Mouse (Mus musculus) cerebellum, adult 8-10 months (tissue): Measurements from ENCODE around the gene Cenps.
"Not testable (repeated sequence)": the region's sequence is repeated elsewhere in the genome, so short reads cannot be mapped to it uniquely, and the experiment has no call there.

Source experiments
- DNase-seq: peaks from one replicate; pipeline ENCODE4 v3.0.0; 2022

The Cenps gene

DNA sequence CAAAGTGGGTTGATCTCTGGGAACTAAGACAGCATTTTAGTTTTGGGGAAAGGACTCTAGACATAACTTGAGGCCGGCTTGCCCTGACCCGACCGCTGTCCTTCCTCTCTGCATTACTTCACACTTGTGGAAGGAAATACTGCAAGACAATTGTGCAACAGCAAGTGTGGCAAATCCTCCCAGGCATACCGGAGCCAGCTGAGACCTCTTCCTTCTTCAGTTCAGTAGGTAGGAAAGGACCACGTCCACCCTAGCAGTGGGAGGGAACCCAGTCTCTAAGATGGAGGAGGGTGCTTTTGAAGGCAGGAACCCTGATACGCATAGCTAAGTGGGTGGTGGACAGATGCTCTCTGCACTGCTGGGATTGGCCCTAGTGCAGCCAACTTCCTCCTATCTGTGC lies 18.3 kb upstream of the Cenps start:
- DNase-seq: no peak

GRCm38 (mm10) chr4:149154859-149155258 lies 17.4 kb upstream of the Cenps start:
- DNase-seq: no peak

- DNase-seq: no peak
These were observed 13.3 kb upstream of the Cenps start for GRCm38 (mm10) chr4:149150721-149151120.

GRCm38 (mm10) chr4:149150256-149150655 lies 12.8 kb upstream of the Cenps start:
- no peak for DNase-seq

DNA sequence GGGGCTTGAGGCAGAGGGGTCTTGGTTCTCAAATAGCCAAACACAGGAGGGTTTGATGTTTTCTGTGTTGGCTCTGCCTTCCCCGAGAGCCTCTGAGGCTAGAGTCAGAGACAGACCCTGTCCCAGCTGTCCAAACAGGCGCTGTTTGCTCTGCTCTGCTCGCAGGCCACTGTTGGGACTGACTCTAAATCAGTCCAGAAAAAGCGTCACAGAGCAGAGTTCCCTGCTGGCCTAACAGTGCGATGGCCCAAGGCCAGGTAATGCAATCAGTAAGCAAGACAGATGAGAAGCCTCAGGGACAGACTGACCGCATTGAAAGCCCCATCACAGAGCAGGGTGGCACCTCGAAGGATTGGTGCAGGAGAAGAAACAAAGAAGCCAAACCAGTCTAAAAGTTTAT lies 12.2 kb upstream of the Cenps start:
- no peak for DNase-seq

GRCm38 (mm10) chr4:149149196-149149595 lies 11.8 kb upstream of the Cenps start:
- no peak for DNase-seq

DNA sequence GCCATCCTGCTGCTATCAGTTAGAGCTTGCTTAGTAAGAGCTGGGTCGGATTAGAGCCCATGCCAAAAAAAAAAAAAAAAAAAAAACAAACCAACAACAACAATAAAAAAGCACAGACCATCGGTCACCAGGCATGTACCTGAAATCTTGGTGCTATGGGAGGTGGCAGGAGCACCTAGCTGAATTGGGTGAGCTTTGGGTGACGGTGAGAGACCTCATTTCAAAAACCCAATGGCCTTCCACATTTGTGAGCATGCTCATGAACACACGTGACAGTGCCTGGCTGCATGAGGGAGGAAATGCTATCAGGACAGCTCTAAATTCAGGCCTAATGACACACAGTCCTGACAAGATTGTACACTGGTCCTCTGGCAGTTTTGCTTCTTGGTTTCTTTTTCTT lies 10.7 kb upstream of the Cenps start:
- DNase-seq: no peak

- DNase-seq: no peak
These were observed 10.1 kb upstream of the Cenps start for GRCm38 (mm10) chr4:149147528-149147927.

DNA sequence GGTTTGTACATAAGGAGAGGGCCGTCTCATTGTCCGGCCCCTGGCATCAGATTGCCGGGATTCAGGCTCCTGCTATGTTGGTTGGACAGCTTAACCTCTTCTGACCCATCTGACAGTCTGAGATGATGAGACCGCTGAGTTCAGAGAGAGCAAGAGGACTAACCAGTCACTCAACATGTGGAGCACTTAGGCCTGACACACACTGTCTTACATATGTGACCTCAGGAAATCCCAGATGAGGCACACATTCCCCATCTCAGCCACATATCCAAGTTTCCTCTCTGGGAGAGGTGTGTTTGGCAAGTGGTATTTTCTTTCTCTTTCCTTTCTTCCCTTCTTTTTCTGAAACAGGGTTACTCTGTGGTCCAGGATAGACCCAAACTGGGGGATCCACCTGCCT lies 7.7 kb upstream of the Cenps start:
- no peak for DNase-seq

GRCm38 (mm10) chr4:149144459-149144858 lies 7.0 kb upstream of the Cenps start:
- DNase-seq: peak; percentile 81

GRCm38 (mm10) chr4:149143594-149143993 lies 6.2 kb upstream of the Cenps start:
- DNase-seq: no peak

DNA sequence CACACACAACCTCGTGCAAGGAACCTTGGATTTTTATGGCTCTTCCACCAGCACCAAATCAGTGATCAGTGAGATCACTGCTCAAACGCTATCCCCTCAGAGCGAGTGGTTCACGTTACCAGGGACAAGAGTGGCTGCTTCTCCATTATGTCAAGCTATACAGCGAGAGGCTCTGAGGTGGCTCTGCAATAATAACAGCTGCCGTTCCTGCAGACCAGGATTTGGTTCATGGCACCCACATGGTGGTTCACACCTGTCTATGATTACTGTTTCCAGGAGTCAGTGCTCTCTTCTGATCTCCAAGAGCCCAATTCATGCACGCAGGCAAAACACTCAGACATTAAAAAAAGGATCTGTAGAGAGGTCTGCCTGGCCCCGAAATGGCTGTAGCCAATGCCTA lies 1.1 kb upstream of the Cenps start:
- DNase-seq: no peak

GRCm38 (mm10) chr4:149136116-149136850 lies 1.1 kb downstream of the Cenps start:
- DNase-seq: peak; percentile 24

DNA sequence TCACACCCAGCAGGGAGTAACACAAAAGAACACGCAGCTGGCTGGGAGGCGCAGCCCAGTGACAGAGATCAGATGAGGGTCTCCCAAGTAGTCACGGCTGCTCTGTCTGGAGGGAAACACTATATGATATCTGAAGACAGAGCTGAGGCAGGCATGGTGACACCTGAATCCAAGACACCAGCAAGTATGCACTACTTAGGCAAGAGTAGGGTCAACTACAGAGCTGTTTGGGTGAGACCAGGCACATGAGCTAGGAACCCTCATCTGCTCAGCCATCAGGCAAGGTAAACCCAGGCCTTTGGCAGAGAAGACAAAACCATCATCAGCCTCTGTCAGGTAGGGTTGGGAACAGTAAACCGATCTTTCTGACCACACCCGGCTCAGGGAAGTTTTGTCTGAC lies 4.0 kb downstream of the Cenps start:
- DNase-seq: no peak

- no peak for DNase-seq
These were observed 5.5 kb downstream of the Cenps start for GRCm38 (mm10) chr4:149131789-149132565.

DNA sequence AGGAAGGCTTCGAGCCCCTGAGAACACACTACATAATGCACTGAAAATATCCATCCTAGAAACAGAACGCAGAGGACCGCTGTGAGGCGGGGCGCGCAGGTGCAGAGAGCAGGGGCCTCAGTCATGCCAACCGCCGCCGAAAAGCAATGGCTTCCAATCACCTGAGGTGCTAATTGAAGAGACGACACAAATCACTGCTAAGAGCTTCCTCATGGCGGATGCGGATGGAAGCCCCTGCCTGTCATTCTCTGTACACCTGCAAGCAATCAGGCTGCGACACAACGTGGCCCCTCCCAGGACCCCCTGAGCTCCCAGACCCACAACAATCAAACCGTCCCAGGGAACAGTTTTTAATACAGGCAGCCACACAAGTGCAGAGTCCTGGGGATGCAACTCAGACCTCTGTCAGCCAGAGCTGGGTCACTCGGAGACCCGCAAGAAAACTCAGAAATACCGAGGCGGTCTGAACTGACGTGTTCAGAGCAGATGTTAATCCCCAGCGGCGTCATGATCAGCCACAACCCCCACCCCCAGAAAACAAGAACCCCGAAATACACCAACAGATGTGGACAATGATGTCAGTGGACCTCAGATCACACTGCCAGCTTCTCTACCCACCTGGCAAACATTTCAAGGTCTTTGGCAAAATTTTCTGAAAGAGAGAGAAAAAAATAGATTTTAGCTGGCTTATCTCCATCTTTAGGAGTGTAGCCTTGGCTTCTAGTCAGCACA lies 6.2 kb downstream of the Cenps start:
- DNase-seq: no peak

DNA sequence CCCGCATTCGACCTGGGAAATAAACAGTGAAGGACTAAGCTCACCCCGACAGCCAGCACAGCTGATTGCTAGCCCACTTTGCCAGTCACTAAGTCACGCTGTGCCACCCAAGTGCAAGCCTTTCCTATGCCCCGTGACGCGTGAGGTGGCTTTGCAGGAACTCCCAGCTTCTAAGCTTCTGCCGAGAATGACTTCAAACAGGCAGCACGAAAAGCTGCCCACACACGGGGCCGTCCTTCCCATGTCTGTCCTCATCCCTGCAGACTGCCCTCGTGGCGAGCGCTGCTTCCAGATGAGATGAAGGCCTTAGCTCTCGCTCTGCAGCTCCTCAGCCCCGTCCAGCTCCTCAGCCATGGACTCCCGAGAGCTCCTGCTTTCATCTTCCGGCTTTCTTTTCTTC lies 9.0 kb downstream of the Cenps start:
- DNase-seq: no peak

- DNase-seq: no peak
These were observed 10.8 kb downstream of the Cenps start, which contains the start of gene Cort for GRCm38 (mm10) chr4:149126663-149127062. Cort (minus strand) TSS chr4:149126763.

DNA sequence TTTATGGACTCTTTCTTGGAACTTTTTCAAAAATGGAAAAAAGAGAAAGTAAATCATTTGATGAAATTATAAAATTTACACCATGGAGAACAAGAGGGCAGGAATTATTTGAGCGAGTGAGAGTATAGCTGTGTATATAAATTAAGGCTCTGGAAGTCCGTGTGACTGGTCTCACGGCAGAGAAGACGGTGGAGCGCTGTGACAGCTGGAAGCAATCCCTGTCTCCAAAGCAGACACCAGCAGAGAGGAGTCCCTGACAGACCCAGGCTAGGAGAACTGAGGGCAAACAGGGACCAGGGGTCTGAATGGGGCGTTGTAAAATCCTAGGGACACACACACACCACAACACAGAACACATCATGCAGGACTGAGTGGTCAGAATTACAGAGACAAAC lies 11.3 kb downstream of the Cenps start:
- DNase-seq: no peak

DNA sequence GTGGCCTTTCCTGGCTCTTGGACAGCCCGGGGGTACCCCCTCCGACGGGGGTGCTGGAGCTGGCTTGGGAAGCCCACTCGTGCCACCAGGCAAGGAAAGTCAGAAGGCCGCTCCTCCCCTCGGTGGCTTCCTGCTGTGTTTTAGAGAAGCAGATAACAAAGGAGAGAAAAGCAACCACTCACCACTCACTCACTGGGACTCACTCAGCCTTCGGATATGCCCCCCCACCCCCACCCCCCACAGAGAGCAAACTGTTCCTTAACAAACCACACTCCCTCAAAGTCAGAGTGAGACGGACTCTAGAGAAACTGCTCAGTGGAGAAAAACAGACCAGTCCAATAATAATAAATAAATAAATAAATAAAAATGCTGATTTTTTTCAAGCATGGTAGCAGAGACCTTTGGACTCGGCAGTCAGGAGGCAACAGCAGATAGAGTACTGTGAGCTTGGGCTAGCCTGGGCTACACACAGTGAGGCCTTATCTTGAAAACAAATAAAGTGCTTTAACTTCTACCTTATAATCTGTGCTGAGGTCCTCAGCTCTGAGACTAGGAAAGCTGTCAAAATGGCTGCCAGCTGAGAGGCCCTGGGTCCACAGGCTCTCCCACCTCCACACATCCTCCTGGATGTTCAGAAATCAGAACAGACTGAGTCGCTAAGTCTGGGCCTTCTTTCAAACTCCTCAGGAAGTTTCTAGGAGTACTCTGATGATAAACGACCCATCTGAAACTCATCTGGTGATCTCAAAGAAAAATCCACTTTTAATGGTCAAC lies 11.9 kb downstream of the Cenps start:
- DNase-seq: no peak

DNA sequence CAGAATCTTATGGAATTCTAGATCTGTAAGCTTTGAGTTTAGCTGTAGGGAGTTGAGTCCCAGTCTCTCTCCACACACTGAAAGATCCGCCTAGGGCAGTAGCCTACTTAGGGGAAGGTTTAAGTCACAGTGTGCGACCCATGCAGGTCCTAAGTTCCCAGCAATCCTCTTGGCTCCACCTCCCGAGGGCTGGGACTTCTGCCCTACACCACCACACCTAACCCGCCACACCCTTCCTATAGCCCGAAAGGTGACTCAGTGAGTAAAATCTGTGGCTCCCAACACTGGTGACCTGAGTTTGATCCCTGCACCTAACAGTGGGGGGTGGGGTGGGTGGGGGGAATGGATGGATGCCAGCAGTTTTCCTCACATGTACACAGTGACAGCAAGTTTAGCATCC lies 14.0 kb downstream of the Cenps start:
- no peak for DNase-seq

GRCm38 (mm10) chr4:149119978-149120562 lies 17.4 kb downstream of the Cenps start:
- DNase-seq: not testable (repeated sequence)
